Mouse (Mus musculus) R1 (cell line): ENCODE data around the gene Psmd5.
"Not testable (repeated sequence)": the region's sequence is repeated elsewhere in the genome, so short reads cannot be mapped to it uniquely, and the experiment has no call there.

ENCODE experiments used
- DNase-seq: peaks from one replicate; pipeline ENCODE4 v3.0.0-alpha.2; 2018; ENCODE audit warnings: low read depth, low spot score

The Psmd5 gene

DNA sequence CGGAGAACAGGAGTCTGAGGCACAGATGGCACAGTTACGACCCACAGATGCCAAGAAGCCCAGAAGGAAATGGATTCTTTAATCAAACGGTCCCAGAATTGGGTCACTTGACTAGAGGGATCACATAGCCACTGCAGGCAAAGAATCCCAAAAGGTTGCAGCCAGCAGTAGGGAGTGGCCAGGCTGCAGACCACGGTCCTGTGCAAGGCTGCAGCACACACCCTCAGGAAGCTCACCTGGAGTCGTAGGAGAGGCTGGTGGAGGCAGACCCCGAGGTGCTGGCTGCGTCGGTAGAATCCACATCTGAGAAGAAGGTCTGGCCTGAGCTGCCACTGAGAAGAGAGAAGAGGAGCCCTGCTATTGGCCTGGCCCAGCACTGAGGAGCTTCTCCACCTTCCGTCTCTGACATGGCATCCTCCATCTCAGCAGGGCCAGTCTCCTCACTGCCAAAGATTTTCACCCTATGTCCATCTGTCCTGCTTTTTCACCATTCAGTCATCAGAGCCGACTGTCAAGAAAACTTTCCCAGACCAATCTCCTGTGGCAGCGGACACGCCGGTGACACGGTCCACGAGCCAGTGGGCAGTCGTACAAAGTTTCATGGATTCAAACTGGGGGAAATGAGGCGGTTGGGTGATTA, 22.2 kb upstream of the Psmd5 start:
- no peak for DNase-seq

GRCm38 (mm10) chr2:34895503-34896113, 20.8 kb upstream of the Psmd5 start:
- DNase-seq = no peak

- no peak for DNase-seq
Observed at GRCm38 (mm10) chr2:34893950-34894349, 19.2 kb upstream of the Psmd5 start.

GRCm38 (mm10) chr2:34884186-34884585, 9.4 kb upstream of the Psmd5 start:
- DNase-seq = no peak

- DNase-seq = no peak
Observed at GRCm38 (mm10) chr2:34883190-34883589, 8.4 kb upstream of the Psmd5 start.

DNA sequence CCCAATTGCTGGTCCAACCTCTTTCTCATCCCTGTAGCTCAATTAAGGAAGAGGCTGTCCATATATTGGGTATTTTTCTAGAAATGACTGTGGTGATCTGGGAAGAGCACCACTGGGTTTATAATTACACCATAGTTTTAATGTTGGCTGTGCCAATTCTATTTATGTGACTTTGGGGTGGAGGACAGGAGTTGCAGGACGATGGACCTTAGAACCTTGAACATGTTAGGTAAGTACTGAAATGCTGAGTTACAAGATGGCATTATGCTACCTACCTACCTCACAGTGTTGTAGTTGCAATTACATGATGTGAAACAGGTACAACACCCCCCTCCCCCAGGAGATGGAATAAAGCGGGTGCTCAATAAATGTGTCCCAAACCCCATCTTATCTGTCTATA, 8.0 kb upstream of the Psmd5 start:
- DNase-seq = no peak

- DNase-seq = no peak
Observed at GRCm38 (mm10) chr2:34880054-34880453, 5.3 kb upstream of the Psmd5 start.

DNA sequence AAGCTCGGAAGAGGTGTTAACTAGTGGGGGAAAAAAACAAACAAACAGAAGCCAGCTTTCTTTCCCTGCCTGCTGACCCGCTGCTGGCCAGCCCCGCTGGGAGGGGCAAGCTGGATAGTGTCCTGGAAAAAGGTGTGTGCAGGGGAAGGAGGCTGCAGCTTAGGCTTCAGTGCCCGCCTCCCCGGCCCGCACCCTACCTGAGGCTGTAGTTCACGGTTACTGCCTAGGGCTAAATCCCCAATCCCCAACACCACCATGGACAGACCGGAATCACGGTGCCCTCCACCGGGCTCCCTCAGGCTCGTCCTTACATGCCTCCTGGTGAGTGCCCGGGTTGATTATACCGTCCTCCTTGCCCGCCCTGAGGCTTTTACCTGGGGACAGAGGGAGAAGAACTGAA, 497 bp downstream of the Psmd5 start, which contains the start of gene Cutal:
TSS of gene Cutal (plus strand) at position 126 of the 400 bp plus-strand sequence.
- no peak for DNase-seq

GRCm38 (mm10) chr2:34870520-34871474, 4.0 kb downstream of the Psmd5 start:
- DNase-seq = peak; percentile 100

GRCm38 (mm10) chr2:34869680-34870079, 5.1 kb downstream of the Psmd5 start:
- peak; percentile 49 for DNase-seq

DNA sequence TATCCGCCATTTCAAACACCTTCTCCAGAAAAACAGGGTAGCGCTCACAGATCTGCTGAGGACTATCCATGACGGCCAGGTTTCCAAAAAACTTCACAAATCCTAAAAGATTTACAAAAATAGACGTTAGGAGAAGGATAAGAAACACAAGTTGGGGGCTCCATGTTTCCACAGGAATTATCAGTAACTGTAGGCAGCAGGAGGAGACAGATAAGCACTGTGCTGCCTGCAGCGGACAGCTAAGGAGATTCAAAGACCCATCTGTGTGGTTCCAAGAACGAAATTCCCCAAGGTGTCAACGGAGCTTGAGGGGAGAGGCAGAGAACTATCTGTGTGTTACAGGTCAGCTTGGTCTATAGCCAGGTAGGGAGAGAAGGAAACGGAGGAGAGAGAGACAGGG, 17.0 kb downstream of the Psmd5 start:
- DNase-seq = no peak

GRCm38 (mm10) chr2:34855265-34855664, 19.5 kb downstream of the Psmd5 start:
- peak; percentile 40 for DNase-seq

GRCm38 (mm10) chr2:34847702-34848101, 27.1 kb downstream of the Psmd5 start:
- no peak for DNase-seq

GRCm38 (mm10) chr2:34843211-34843939, 31.4 kb downstream of the Psmd5 start:
- DNase-seq = peak; percentile 80

GRCm38 (mm10) chr2:34841706-34842105, 33.1 kb downstream of the Psmd5 start:
- no peak for DNase-seq

GRCm38 (mm10) chr2:34840143-34840542, 34.6 kb downstream of the Psmd5 start:
- not testable (repeated sequence) for DNase-seq

DNA sequence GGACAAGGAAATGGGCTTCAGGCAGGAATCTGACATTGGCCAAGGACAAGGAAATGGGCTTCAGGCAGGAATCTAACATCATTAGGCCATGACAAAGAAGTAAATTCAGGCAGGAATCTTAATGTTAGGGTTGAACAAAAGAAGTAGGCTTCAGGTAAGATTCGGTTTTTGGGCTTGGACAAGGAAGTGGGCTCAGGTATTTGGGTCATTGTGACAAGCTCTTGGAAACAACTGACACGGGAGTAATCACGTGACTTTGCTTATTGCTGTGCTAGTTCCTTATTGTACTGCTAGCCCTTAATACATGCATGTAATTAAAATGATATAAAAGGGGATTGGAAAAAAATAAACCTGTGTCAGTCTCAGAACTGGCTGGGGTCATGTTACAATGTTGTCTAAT, 39.1 kb downstream of the Psmd5 start:
- DNase-seq = peak; percentile 82

GRCm38 (mm10) chr2:34833624-34834023, 41.1 kb downstream of the Psmd5 start:
- DNase-seq = peak; percentile 33

DNA sequence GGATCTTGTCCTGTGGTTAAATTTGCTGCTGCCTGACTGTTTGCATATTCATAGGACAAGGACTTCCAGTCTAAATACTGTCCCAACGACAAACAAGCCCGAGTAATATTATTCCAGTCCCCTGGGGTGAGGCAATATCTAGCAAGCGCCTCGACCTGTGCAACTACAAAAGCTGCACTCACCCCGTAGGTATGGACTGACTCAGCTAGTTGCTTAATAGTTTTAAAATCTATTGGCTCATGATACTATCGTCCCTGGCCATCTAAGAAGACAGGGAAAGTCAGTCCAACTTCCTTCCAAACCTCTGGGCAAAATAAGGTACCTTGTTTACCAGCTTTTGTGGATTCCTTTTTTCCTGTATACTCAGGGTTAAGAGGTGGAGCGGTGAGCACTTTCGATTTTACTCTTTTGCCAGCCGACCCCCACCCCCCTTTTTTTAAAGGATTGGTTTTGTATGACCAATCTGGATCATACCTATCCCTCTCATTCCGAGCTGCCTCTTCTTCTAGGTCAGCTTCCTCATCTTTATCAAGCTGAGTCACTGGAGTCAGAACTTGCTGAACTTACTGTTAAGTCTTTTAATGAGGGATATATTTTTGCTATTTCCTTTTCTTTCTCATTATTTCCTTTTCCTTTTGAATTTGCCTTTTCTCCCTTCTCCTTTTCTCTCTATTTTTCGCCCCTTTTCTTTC, 41.9 kb downstream of the Psmd5 start, which contains the start of gene Gm34653:
TSS of gene Gm34653 (plus strand) at position 242 of the 692 bp plus-strand sequence.
- DNase-seq = not testable (repeated sequence)

DNA sequence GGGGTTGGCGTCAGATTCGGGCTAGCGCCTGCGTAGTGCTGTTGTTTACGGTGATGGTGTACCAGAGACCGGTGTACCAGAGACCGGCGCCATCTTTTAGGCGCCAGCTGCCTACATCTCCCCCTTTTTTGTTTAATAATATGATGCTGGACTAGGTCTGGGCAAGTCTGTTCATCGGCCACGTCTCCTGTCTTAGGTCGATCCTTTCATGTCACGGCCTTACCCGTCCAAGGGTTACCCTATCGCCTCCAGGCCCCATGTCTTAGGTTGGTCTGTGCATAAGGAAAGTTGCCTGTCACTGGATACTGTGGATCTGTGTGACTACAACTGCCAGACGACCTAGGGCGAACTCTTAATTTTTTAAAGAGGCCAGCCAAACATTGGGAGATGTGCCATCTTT, 44.7 kb downstream of the Psmd5 start:
- peak; percentile 59 for DNase-seq

GRCm38 (mm10) chr2:34828026-34828425, 46.7 kb downstream of the Psmd5 start:
- no peak for DNase-seq
